Mouse (Mus musculus) thymus, postnatal 25 days (tissue): ENCODE measurements around the gene Gjd2.
A peak's percentile ranks its signal among the peaks of the same experiment; 100 is the strongest.

Experiments
- DNase-seq: peaks from one replicate; pipeline ENCODE4 v3.0.0; 2022

The Gjd2 gene

GRCm38 (mm10) chr2:114013295-114013771, at the start of gene Gjd2:
TSS of gene Gjd2 (minus strand) at chr2:114013619.
- DNase-seq = no peak

- DNase-seq = no peak
Measured at GRCm38 (mm10) chr2:114060071-114060591, 46.7 kb upstream of the Gjd2 start.

GRCm38 (mm10) chr2:114059608-114060007, 46.2 kb upstream of the Gjd2 start:
- no peak for DNase-seq

DNA sequence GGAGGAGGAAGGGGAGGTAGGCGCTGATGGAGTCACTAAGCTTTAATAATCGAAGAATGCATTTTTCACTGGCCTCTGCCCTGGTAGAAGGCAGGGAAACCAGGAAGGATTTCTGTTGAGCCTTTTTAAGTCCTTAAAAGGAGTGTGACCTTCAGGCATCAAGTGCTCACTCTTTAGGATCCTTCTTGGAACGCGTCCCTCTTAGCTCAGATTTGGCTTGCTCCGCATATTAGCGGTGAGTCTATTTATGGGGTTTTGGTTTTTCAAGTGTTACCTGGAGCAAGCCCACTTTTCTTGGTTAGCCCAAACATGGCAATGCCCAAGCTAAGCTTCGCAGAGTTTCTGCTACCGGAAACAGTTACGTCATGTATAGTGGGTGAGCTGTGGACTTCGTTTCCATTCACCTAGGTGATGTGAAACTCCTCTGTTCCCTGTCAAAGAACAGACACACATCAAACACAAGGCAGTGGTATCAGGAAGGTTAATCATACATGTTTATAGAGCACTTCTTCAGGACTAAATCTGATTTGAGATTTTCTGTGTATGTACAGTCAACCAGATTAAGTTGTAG, 44.9 kb upstream of the Gjd2 start:
- DNase-seq = no peak

GRCm38 (mm10) chr2:114057303-114057853, 44.0 kb upstream of the Gjd2 start:
- no peak for DNase-seq

DNA sequence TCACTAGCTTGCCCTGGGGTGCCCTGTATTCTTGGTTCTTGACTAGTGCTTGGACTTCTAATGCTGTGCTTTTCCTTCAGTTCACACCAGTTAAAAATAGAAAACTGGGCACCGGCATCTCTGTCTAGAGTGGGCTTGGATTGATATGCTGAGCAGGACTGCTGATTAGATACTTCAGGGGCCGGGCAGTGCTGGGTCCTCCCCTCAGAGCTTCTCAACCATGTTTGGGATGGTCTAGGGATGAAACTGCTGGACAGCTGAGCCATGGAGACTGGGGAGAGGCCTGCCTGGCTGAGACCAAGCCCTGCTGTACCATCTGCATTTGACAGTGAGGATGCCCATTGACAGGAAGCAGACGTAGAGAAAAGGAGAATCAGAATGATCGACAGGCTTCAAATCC, 40.7 kb upstream of the Gjd2 start:
- DNase-seq = no peak

- no peak for DNase-seq
Measured at GRCm38 (mm10) chr2:114052696-114053598, 39.5 kb upstream of the Gjd2 start, which contains the start of gene Actc1. TSS of gene Actc1 (minus strand) at chr2:114053548.

DNA sequence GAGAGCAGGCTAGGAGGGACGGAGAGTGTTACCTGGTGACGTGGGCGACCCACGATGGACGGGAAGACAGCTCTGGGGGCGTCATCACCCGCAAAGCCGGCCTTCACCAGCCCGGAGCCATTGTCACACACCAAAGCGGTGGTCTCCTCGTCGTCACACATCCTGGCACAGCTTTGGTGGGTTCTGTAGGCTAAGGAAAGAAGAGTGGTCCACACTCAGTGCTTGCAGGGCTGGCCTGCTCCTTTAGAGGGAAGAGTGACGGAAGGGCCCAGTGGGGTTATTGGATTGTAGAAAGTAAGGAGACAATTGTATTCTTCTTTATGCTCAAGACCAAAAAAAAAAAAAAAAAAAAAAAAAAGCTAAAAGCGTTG, 38.4 kb upstream of the Gjd2 start:
- no peak for DNase-seq

GRCm38 (mm10) chr2:114051111-114051870, 37.9 kb upstream of the Gjd2 start:
- DNase-seq = no peak

- no peak for DNase-seq
Measured at GRCm38 (mm10) chr2:114050150-114050549, 36.7 kb upstream of the Gjd2 start.

DNA sequence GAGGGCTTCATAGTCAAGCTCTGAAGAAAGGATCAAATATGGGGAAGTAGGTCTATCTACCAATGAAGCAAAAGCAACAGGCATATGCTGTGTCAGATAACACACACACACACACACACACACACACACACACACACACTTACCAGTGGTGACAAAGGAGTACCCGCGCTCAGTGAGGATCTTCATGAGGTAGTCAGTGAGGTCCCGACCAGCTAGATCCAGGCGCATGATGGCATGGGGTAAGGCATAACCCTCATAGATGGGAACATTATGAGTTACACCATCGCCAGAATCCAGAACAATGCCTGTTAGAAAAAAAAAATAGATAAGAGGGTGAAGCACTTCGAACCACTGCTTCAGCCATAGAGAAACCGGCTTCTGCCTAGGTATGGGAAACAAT, 36.0 kb upstream of the Gjd2 start:
- DNase-seq = no peak

DNA sequence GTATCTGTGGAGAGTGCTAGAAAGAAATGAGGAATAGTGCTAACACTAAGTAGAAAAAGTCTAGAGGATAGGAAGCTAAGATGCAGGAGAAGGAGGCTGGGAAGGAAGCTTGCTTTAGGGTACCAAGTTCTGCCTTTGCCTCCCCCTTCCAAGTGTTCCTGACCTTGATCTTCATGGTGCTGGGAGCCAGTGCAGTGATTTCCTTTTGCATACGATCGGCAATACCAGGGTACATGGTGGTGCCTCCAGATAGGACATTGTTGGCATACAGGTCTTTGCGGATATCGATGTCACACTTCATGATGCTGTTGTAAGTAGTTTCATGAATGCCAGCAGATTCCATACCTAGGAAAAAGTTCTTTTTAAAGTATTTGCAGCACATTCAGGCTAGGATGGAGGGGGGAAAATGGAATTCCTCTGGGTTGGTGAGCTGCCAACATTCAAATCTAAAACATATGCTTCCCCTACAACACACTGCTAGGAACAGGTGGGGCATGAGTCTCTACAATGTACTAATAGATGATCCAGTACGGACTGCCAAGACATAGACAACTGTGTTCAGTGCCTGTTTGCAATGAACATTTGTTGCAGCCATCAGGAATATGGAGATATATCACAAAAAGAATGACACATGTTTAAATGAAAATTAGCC, 34.7 kb upstream of the Gjd2 start:
- no peak for DNase-seq

- DNase-seq = no peak
Measured at GRCm38 (mm10) chr2:114046151-114046664, 32.8 kb upstream of the Gjd2 start.

- DNase-seq = no peak
Measured at GRCm38 (mm10) chr2:114037926-114038325, 24.5 kb upstream of the Gjd2 start.

DNA sequence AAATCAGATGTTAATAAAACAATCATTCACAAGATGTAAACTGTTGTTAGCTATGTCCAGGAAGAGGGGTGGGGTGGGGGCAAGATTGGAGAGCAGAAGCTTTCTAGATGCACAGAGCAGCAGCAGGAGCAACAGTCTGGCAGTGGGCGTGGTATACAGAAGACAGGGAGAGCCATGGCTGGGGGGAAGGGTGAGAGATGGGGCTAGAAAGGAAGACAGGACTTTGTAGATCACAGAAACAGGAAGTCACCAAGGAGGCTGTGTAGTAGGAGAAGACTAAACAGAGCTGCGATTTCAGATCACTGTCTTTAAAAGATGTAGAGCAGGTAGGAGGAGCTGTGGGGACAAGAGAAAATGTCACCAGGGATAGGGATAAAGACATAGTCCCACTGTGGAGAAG, 18.8 kb upstream of the Gjd2 start:
- peak; percentile 3 for DNase-seq

DNA sequence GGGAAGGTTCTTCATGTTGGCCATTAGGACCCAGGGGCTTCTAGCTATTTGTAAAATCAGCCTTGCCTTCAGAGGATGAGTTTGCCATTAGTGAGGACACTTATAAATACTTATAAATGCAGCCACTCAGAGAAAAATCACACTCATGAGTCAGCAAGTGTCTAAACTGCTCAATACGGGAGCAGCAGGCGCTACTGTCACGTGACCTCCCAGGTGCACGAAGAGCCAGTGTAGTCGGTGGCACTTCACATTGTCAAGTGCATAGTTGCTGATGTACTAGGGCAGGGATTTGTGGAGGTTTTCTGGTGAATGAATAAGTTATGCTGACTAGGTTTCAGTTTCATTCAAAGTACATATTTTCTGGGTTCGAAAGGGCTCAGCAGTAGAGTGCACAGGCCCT, 10.0 kb upstream of the Gjd2 start:
- no peak for DNase-seq

DNA sequence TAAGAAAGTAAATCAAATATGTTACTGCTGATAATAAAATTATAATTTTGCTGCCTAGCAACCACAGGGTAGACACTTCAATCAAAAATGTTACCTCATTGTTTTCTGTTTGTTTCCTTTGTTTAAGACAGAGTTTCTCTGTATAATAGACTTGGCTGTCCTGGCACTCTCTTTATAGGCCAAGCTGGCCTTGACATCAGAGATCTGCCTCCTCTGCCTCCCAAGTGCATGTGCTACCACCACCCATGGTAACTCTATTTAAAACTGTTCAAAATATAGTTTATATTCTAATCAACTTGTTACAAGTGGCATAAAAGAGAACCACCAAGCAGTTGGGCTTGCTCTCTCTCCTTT, 6.8 kb upstream of the Gjd2 start:
- no peak for DNase-seq

DNA sequence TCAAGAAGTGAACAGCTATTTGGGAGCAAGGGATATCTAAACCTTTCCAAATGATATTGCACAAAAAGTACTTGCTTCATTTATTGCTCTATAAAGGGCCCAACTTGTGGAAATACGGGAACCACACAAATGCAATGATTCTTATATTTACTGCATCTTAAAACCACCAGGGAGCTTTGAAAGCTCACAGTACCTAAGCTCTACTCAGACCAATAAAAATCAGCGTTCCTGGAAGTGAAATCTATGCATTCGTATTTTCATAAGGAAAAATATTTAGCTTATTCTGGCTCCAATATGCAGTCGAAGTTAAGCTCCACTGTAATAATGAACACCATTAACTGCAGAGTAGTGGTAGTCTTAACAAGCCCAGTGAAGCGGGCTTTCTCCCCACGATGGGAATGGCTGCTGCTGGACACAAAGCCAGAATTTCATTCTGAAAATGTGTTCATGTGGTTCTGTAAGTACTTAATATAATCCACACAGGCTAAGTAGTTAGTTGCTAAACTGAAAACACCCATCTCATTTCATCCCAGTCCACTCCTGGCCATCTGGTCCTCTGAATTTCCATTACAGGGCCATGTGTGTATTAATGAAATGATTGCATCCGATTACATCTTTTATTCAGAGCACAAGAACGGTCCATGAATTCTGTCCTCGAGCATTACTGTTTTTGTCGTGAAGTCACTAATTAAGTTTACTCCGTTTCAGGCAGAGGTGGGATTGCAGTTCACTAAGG, 6.2 kb upstream of the Gjd2 start:
- DNase-seq = no peak

GRCm38 (mm10) chr2:114018136-114018535, 4.7 kb upstream of the Gjd2 start:
- DNase-seq = no peak

DNA sequence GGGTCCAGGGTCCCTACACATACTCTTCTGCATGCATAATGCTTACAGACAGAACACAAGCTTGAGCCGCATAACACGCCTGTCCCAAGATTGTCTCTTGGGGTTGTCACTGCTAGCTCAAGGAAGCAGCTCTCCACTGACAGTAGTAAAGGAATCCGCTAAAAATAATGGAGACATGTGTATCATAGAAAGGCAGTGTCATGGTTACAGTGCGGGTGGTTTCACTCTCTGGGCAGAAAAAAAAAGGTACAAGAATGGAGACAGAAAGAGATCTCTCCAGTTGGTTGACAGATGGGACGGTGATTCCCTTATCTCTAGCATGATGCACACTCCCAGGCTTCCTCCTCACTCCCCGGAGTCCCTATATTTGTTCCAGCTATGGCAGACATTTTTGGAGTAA, 1.4 kb upstream of the Gjd2 start:
- DNase-seq = no peak

- DNase-seq = no peak
Measured at GRCm38 (mm10) chr2:114013846-114014245, 427 bp upstream of the Gjd2 start.

DNA sequence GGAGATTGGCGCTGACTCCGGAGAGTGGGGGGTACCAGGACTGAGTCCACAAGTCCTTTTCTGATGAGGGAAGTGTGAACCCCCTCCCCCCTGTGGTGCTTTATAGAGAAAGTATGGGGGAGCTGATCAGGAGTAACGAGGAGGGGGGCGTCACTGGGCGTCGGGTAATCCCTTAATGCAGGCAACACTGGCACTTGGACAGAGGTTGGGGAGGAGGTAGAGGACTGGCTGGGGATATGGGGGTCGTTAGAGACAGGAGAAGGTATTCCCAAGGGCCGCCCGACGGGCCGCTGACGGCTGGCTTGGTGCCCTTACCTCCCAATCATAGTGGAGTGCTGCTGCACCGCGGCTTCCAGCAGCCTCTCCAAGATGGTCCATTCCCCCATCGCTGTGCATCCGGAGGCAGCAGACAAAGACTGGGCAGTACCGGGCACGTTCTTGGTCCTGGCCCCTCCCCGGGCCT, 639 bp downstream of the Gjd2 start:
- no peak for DNase-seq
